Mouse (Mus musculus) lung, postnatal 0 days (tissue): ENCODE measurements around the gene Rnf213. TPM values are rescaled to one million over a fixed set of nuclear protein-coding genes. Genes with fewer than 3 reads are reported as not detected.

Experiments used
- ATAC-seq: fragments of 200-750 bp; cut with Nextera tagmentation; 2 replicates; pipeline ENCODE4 v1.8.0; 2017; ENCODE audit warnings: moderate library complexity
- DNase-seq: peaks from one replicate; pipeline ENCODE4 v3.0.0-alpha.2; 2016; ENCODE audit warnings: low spot score
- H3K27ac ChIP-seq: fragments of 300-500 bp; sonication (generic); 2 replicates; pipeline ENCODE4 v1.5.1; 2014; ENCODE audit warnings: antibody characterized with exemption, mild to moderate bottlenecking, low read length, mixed read lengths
- H3K27me3 ChIP-seq: fragments of 300-500 bp; sonication (generic); replicated peaks from 2 replicates; pipeline ENCODE4 v1.6.1; 2014; ENCODE audit warnings: low read length, mixed read lengths; ENCODE audit not compliant: insufficient read depth
- H3K36me3 ChIP-seq: fragments of 300-500 bp; sonication (generic); 2 replicates; pipeline ENCODE4 v1.6.1; 2014; ENCODE audit warnings: low read length, mixed read lengths; ENCODE audit not compliant: insufficient read depth
- H3K4me1 ChIP-seq: fragments of 300-500 bp; sonication (generic); 2 replicates; pipeline ENCODE4 v1.6.1; 2014; ENCODE audit warnings: antibody characterized with exemption, low read depth, low read length, mixed read lengths; ENCODE audit not compliant: insufficient read depth
- H3K4me2 ChIP-seq: fragments of 300-500 bp; sonication (generic); replicated peaks from 2 replicates; pipeline ENCODE4 v1.6.1; 2014; ENCODE audit warnings: low read depth, mild to moderate bottlenecking, low read length, moderate library complexity, mixed read lengths
- H3K4me3 ChIP-seq: fragments of 300-500 bp; sonication (generic); 2 replicates; pipeline ENCODE4 v1.5.1; 2014; ENCODE audit warnings: low read depth, low read length
- H3K9ac ChIP-seq: fragments of 300-500 bp; sonication (generic); replicated peaks from 2 replicates; pipeline ENCODE4 v1.6.1; 2014; ENCODE audit warnings: low read depth, mild to moderate bottlenecking
- H3K9me3 ChIP-seq: fragments of 300-500 bp; sonication (generic); 2 replicates; pipeline ENCODE4 v1.6.1; 2016; ENCODE audit warnings: low read length, mixed read lengths
- CTCF ChIP-seq: IDR thresholded peaks from 2 replicates; pipeline ENCODE4 v1.5.1; 2016; ENCODE audit warnings: antibody characterized with exemption, mild to moderate bottlenecking
- EP300 ChIP-seq: IDR thresholded peaks from 2 replicates; pipeline ENCODE4 v1.6.1; 2016; ENCODE audit warnings: antibody characterized with exemption, mild to moderate bottlenecking, control low read depth
- WGBS: fragments of 180-500 bp; shearing (Covaris S2); extraction: QIAGEN DNeasy Blood & Tissue Kit; methylation state at CpG from one replicate; pipeline ENCODE4 v1.1.7; 2014; 5-methylcytosine and 5-hydroxymethylcytosine counted together
- polyA plus RNA-seq: library from polyadenylated mRNA; unstranded; fragments of >200 nt; fragmentation: Nextera tagmentation; extraction: Ambion mirVana; gene quantifications from 2 replicates; pipeline ENCODE4 v1.2.1, GENCODE M21; 2015

Gene Rnf213
- polyA plus RNA-seq, 1 experiment from 2014 or later, result 8.2 TPM

DNA sequence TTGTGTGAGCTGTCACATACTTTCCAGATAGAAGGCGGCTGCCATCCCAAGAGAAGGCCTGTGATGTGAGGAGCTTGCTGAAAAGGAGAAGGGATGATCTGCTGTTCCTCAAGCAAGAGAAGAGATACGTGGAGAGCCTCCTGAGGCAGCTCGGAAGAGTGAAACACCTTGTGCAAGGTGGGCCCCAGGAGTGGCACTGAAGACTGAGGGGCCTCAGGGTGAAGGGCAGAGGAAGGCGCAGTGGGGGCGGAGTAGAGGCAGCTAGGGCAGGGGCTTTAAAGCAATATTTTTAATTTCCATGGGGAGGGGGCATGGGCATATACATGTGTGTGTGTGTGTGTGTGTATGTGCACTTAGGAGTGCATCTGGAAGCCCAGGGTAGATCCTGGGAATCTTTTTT is 35.1 kb downstream of the Rnf213 start:
- H3K27me3 ChIP-seq, result no peaks in the 10 kb centered on the region
- H3K9ac ChIP-seq, result no peak overlapping the region
- 0 out of 2 replicates have a peak, but pooled peaks cover 3% of the 10 kb centered on the region for H3K4me1 ChIP-seq
- H3K4me3 ChIP-seq, result no peak overlapping the region
- no peak for DNase-seq
- peak overlapping the region; percentile 20; the same call in 1 of the 2 replicates for H3K4me2 ChIP-seq
- no peak for ATAC-seq
- TF ChIP-seq CTCF (no peak), EP300 (no peak)
- H3K9me3 ChIP-seq, result no peaks in the 10 kb centered on the region
- H3K36me3 ChIP-seq, result peaks cover 43% of the 10 kb centered on the region
- 84% methylated on average over 5 of the region's 5 CpGs for WGBS
- 0 out of 2 replicates have a peak overlapping the region, but pooled peaks have one; percentile 9 for H3K27ac ChIP-seq

DNA sequence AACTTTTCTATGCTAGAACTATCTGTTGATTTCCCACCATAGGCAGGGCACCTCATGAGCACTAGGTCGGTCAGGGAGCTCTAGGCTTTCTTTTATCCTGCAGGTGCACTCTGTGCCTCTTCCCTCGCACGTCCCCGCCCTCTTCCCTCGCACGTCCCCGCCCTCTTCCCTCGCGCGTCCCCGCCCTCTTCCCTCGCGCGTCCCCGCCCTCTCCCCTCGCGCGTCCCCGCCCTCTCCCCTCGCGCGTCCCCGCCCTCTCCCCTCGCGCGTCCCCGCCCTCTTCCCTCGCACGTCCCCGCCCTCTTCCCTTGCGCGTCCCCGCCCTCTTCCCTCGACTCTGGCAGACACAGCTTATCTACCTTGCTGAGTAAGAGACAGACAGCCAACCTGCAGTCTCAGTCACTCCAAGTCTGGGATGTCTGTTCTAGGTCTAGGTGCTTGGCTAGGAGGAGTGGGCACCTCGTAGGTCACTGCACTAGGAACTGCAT is 35.8 kb downstream of the Rnf213 start:
- H3K4me2 ChIP-seq, result peak overlapping the region; percentile 20
- peak; percentile 83 for ATAC-seq
- WGBS, result 2% methylated on average over 24 of the region's 35 CpGs
- H3K36me3 ChIP-seq, result peaks cover 47% of the 10 kb centered on the region
- 0 out of 2 replicates have a peak, but pooled peaks cover 3% of the 10 kb centered on the region for H3K4me1 ChIP-seq
- no peaks in the 10 kb centered on the region for H3K9me3 ChIP-seq
- no peaks in the 10 kb centered on the region for H3K27me3 ChIP-seq
- H3K4me3 ChIP-seq, result no peak overlapping the region
- H3K9ac ChIP-seq, result no peak overlapping the region
- TF ChIP-seq CTCF (no peak), EP300 (no peak)
- DNase-seq, result peak; percentile 82
- H3K27ac ChIP-seq, result no peak overlapping the region

DNA sequence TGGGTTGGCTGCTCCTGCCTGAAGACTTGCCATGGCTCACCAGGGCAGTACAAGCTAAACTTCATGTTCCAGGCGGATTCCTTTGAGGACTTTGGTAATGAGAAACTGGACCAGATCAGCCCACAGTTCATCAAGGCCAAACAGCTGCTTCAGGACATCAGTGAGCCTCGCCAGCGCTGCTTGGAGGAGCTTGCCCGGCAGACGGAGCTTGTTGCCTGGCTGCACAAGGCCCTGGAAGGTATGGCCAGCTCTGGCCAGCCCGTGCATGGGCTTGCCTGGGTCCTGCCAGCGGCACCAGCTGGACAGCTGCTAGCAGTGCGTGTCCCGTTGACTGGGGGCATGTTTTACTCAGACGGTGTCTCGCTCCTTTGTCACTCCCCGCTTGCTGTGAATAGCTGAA is 38.6 kb downstream of the Rnf213 start:
- no peak for TF ChIP-seq EP300
- TF ChIP-seq CTCF, result no peak
- ATAC-seq (peak; percentile 9; the same call in 1 of the 2 replicates), DNase-seq (peak; percentile 14)
- H3K27ac ChIP-seq, result no peak overlapping the region
- no peak overlapping the region for H3K9ac ChIP-seq
- H3K9me3 ChIP-seq, result no peaks in the 10 kb centered on the region
- peaks cover 44% of the 10 kb centered on the region for H3K36me3 ChIP-seq
- H3K4me3 ChIP-seq, result no peak overlapping the region
- H3K4me1 ChIP-seq, result 0 out of 2 replicates have a peak, but pooled peaks cover 3% of the 10 kb centered on the region
- no peak overlapping the region for H3K4me2 ChIP-seq
- H3K27me3 ChIP-seq, result no peaks in the 10 kb centered on the region
- 86% methylated on average over 12 of the region's 12 CpGs for WGBS

DNA sequence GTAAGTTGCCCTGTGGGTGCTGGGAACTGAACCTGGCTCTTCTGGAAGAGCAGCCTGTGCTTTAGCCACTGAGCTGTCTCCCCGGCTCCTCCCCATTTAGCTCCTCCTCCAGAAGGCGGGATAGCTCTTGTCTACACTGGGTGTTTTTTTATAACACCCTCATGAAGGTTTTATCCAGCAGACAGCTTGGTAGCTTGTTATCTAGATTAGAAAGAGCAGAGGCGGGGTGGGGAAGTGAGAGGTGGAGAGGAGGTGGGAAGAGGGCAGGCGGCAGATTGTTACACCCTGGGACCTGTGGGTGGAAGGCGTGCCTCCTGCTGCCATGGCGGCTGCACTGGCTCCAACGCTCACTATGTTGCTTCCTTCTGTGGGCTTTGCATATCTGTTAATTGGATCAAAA is 39.8 kb downstream of the Rnf213 start:
- H3K36me3 ChIP-seq, result peaks cover 46% of the 10 kb centered on the region
- no peak for TF ChIP-seq EP300
- TF ChIP-seq CTCF, result no peak
- H3K27me3 ChIP-seq, result no peaks in the 10 kb centered on the region
- no peaks in the 10 kb centered on the region for H3K9me3 ChIP-seq
- no peak overlapping the region for H3K4me2 ChIP-seq
- H3K27ac ChIP-seq, result no peak overlapping the region
- no peak for ATAC-seq
- no peak overlapping the region for H3K4me3 ChIP-seq
- H3K9ac ChIP-seq, result no peak overlapping the region
- WGBS, result 73% methylated on average over 7 of the region's 7 CpGs
- no peak for DNase-seq
- 0 out of 2 replicates have a peak, but pooled peaks cover 3% of the 10 kb centered on the region for H3K4me1 ChIP-seq

DNA sequence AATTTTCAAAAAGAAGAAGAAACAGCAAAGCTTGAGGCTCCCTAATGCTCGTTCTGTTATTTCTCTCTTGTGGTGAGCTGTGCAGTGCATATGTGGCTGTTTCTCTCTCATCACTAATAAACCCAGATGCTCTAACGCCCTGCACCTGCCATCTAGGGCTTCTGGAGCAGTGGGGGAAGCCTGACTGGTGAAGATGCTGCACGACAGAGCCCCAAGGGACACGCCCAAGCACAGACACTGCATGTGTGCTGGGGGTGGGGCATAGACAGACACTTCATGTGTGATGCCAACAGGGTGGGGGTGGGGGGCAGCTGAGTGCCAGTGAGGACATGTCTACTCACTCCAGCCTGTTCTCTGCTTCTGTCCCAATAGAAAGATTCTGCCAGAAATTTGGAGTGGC is 41.4 kb downstream of the Rnf213 start:
- H3K36me3 ChIP-seq, result peaks cover 55% of the 10 kb centered on the region
- no peak overlapping the region for H3K9ac ChIP-seq
- H3K9me3 ChIP-seq, result no peaks in the 10 kb centered on the region
- no peak for TF ChIP-seq CTCF
- no peak for TF ChIP-seq EP300
- H3K27ac ChIP-seq, result no peak overlapping the region
- H3K4me3 ChIP-seq, result no peak overlapping the region
- no peak for DNase-seq
- 83% methylated on average over 4 of the region's 4 CpGs for WGBS
- no peaks in the 10 kb centered on the region for H3K27me3 ChIP-seq
- H3K4me1 ChIP-seq, result no peaks in the 10 kb centered on the region
- ATAC-seq, result no peak
- no peak overlapping the region for H3K4me2 ChIP-seq

DNA sequence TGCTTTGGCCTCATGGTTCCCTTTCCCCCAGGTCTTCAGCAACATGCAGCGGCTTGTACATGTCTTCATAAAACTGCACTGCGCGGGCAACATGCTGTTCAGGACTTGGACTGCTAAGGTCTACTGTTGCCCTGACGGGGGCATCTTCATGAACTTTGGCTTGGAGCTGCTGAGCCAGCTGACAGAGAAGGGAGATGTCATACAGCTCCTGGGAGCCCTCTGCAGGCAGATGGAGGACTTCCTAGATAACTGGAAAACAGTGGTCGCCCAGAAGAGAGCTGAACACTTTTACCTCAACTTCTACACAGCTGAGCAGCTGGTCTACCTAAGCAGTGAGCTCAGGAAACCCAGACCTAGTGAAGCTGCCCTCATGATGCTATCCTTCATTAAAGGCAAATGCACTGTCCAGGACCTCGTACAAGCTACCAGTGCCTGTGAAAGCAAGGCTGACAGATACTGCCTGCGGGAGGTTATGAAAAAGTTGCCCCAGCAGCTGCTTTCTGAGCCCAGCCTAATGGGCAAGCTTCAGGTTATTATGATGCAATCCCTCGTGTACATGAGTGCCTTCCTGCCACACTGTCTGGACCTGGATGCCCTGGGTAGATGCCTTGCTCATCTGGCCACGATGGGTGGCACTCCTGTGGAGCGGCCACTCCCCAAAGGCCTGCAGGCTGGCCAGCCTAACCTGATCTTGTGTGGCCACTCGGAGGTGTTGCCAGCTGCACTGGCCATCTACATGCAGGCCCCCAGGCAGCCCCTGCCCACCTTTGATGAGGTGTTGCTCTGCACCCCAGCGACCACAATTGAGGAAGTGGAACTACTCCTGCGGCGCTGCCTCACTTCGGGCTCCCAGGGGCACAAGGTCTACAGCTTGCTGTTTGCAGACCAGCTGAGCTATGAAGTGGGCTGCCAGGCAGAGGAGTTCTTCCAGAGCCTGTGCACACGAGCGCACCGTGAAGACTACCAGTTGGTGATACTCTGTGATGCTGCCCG is 43.3 kb downstream of the Rnf213 start:
- Histone ChIP-seq H3K27me3 (no peaks in the 10 kb centered on the region), H3K9ac (no peak overlapping the region), H3K27ac (no peak overlapping the region), H3K4me3 (no peak overlapping the region), H3K4me2 (no peak overlapping the region), H3K4me1 (no peaks in the 10 kb centered on the region), H3K9me3 (no peaks in the 10 kb centered on the region), H3K36me3 (peaks cover 73% of the 10 kb centered on the region)
- TF ChIP-seq CTCF, result no peak
- no peak for TF ChIP-seq EP300
- no peak for ATAC-seq
- no peak for DNase-seq
- 78% methylated on average over 19 of the region's 19 CpGs for WGBS
